Mouse (Mus musculus) erythroblast, embryonic 14.5 days (primary cell): ENCODE data around the gene Slc25a25. TPM values are rescaled to one million over a fixed set of nuclear protein-coding genes. Genes with fewer than 3 reads are reported as not detected.

Experiments used
- H3K27me3 ChIP-seq: 2 replicates; pipeline ENCODE4 v1.6.1; 2012; ENCODE audit warnings: inconsistent platforms; ENCODE audit not compliant: control insufficient read depth
- H3K36me3 ChIP-seq: 2 replicates; pipeline ENCODE4 v1.6.1; 2012; ENCODE audit warnings: mild to moderate bottlenecking, inconsistent platforms; ENCODE audit not compliant: control insufficient read depth
- H3K4me1 ChIP-seq: 2 replicates; pipeline ENCODE4 v1.6.1; 2012; ENCODE audit warnings: inconsistent platforms; ENCODE audit not compliant: control insufficient read depth
- H3K4me3 ChIP-seq: replicated peaks from 2 replicates; pipeline ENCODE3; 2012; ENCODE audit warnings: moderate library complexity, mild to moderate bottlenecking, inconsistent platforms
- H3K9me3 ChIP-seq: 2 replicates; pipeline ENCODE4 v1.6.1; 2012; ENCODE audit warnings: low read length, inconsistent platforms, mixed read lengths; ENCODE audit not compliant: control insufficient read depth
- GATA1 ChIP-seq: IDR thresholded peaks from 2 replicates; pipeline ENCODE4 v1.6.1; 2012; ENCODE audit warnings: low read length, inconsistent platforms, mixed read lengths
- TAL1 ChIP-seq: IDR thresholded peaks from 3 replicates; pipeline ENCODE4 v1.6.1; 2012; ENCODE audit warnings: low read length, inconsistent platforms, mixed read lengths
- polyA plus RNA-seq: library from polyadenylated mRNA; stranded (reverse); fragments of >175 nt; gene quantifications from 2 replicates; pipeline ENCODE4 v1.2.3, GENCODE M21; 2012

The Slc25a25 gene
- polyA plus RNA-seq, 1 experiment: 2.0 TPM

- TF ChIP-seq TAL1 (no peak), GATA1 (peak; percentile 14; the same call in 1 of the 2 replicates)
- H3K27me3 ChIP-seq: no peaks in the 10 kb centered on the region
- H3K9me3 ChIP-seq: no peaks in the 10 kb centered on the region
- peak overlapping the region; percentile 85 for H3K4me3 ChIP-seq
- peaks cover 25% of the 10 kb centered on the region for H3K36me3 ChIP-seq
- H3K4me1 ChIP-seq: peaks cover 60% of the 10 kb centered on the region
These were observed 676 bp upstream of the Slc25a25 start for GRCm38 (mm10) chr2:32451870-32452372.

- Histone ChIP-seq H3K4me3 (peak within 1 kb of the TSS; percentile 85), H3K9me3 (no peaks in the 10 kb centered on the region), H3K36me3 (peaks cover 27% of the 10 kb centered on the region), H3K4me1 (peaks cover 64% of the 10 kb centered on the region), H3K27me3 (no peaks in the 10 kb centered on the region)
- TF ChIP-seq TAL1 (no peak), GATA1 (no peak)
These were observed 1.2 kb downstream of the Slc25a25 start, which contains the start of gene Naif1 for GRCm38 (mm10) chr2:32449761-32450754. Gene Naif1, plus strand, starts transcription at chr2:32450457.

GRCm38 (mm10) chr2:32448480-32448879, 2.8 kb downstream of the Slc25a25 start:
- Histone ChIP-seq H3K4me1 (peaks cover 59% of the 10 kb centered on the region), H3K9me3 (no peaks in the 10 kb centered on the region), H3K4me3 (no peak overlapping the region), H3K27me3 (no peaks in the 10 kb centered on the region), H3K36me3 (peaks cover 37% of the 10 kb centered on the region)
- TF ChIP-seq TAL1: no peak
- TF ChIP-seq GATA1: no peak

GRCm38 (mm10) chr2:32447264-32447936, 3.8 kb downstream of the Slc25a25 start:
- Histone ChIP-seq H3K36me3 (peaks cover 43% of the 10 kb centered on the region), H3K9me3 (no peaks in the 10 kb centered on the region), H3K4me3 (no peak overlapping the region), H3K27me3 (no peaks in the 10 kb centered on the region), H3K4me1 (peaks cover 56% of the 10 kb centered on the region)
- TF ChIP-seq TAL1 (no peak), GATA1 (no peak)

GRCm38 (mm10) chr2:32445535-32445934, 5.7 kb downstream of the Slc25a25 start:
- Histone ChIP-seq H3K36me3 (peaks cover 45% of the 10 kb centered on the region), H3K27me3 (no peaks in the 10 kb centered on the region), H3K4me1 (peaks cover 49% of the 10 kb centered on the region), H3K4me3 (no peak overlapping the region), H3K9me3 (no peaks in the 10 kb centered on the region)
- TF ChIP-seq TAL1 (no peak), GATA1 (no peak)

GRCm38 (mm10) chr2:32441550-32441949, 9.7 kb downstream of the Slc25a25 start:
- peaks cover 34% of the 10 kb centered on the region for H3K36me3 ChIP-seq
- H3K27me3 ChIP-seq: no peaks in the 10 kb centered on the region
- TF ChIP-seq TAL1 (no peak), GATA1 (no peak)
- no peak overlapping the region for H3K4me3 ChIP-seq
- H3K9me3 ChIP-seq: no peaks in the 10 kb centered on the region
- peaks cover 16% of the 10 kb centered on the region for H3K4me1 ChIP-seq

- H3K4me3 ChIP-seq: no peak overlapping the region
- no peak for TF ChIP-seq TAL1
- TF ChIP-seq GATA1: no peak
- H3K36me3 ChIP-seq: peaks cover 29% of the 10 kb centered on the region
- peaks cover 15% of the 10 kb centered on the region for H3K4me1 ChIP-seq
- H3K27me3 ChIP-seq: no peaks in the 10 kb centered on the region
- no peaks in the 10 kb centered on the region for H3K9me3 ChIP-seq
These were observed 10.6 kb downstream of the Slc25a25 start for GRCm38 (mm10) chr2:32440632-32441031.

GRCm38 (mm10) chr2:32440164-32440563, 11.1 kb downstream of the Slc25a25 start:
- Histone ChIP-seq H3K9me3 (no peaks in the 10 kb centered on the region), H3K4me3 (no peak overlapping the region), H3K27me3 (no peaks in the 10 kb centered on the region), H3K4me1 (peaks cover 15% of the 10 kb centered on the region), H3K36me3 (peaks cover 24% of the 10 kb centered on the region)
- TF ChIP-seq GATA1 (no peak), TAL1 (no peak)

- H3K4me3 ChIP-seq: no peak overlapping the region
- peaks cover 14% of the 10 kb centered on the region for H3K4me1 ChIP-seq
- TF ChIP-seq TAL1: no peak
- TF ChIP-seq GATA1: no peak
- H3K36me3 ChIP-seq: peaks cover 15% of the 10 kb centered on the region
- no peaks in the 10 kb centered on the region for H3K27me3 ChIP-seq
- no peaks in the 10 kb centered on the region for H3K9me3 ChIP-seq
These were observed 12.1 kb downstream of the Slc25a25 start for GRCm38 (mm10) chr2:32439177-32439576.
